Mouse (Mus musculus): ENCODE measurements around the gene Arhgap10. TPM values are rescaled to one million over a fixed set of nuclear protein-coding genes. Genes with fewer than 3 reads are reported as not detected.
A peak's percentile ranks its signal among the peaks of the same experiment; 100 is the strongest.

Gene Arhgap10
- total RNA-seq (2021): 10 to 100 TPM; 49.3 to 51.0 TPM
- long read RNA-seq, experiment 1, transcript Arhgap10-202 (22 exons, 2,295 nt): major isoform, 9 of 41 reads
- long read RNA-seq, experiment 1, transcript Arhgap10-201 (23 exons, 3,084 nt): minor isoform, 5 of 41 reads
- long read RNA-seq, experiment 1, partial matches to known transcripts: 2 of 41 reads
- long read RNA-seq, experiment 1, other reads (novel, unspliced or antisense): 23 of 41 reads
- long read RNA-seq, experiment 2, partial matches to known transcripts: 4 of 14 reads
- long read RNA-seq, experiment 2, other reads (novel, unspliced or antisense): 5 of 14 reads

GRCm38 (mm10) chr8:77517301-77518200 is at the start of gene Arhgap10:
Arhgap10 (minus strand) TSS chr8:77517953.
- DNase-seq: peak; percentile 92 to 94

- DNase-seq: no peak
Measured at GRCm38 (mm10) chr8:77561441-77561840, 43.7 kb upstream of the Arhgap10 start.

- no peak for DNase-seq
Measured at GRCm38 (mm10) chr8:77552491-77552890, 34.7 kb upstream of the Arhgap10 start.

- peak; percentile 50 to 52 for DNase-seq
Measured at GRCm38 (mm10) chr8:77549881-77550580, 32.3 kb upstream of the Arhgap10 start.

- peak; percentile 95 to 96 for DNase-seq
Measured at GRCm38 (mm10) chr8:77549121-77549706, 31.5 kb upstream of the Arhgap10 start, which contains the start of gene Prmt9. Prmt9 (plus strand) TSS chr8:77549397.

- no peak for DNase-seq
Measured at GRCm38 (mm10) chr8:77545616-77546015, 27.9 kb upstream of the Arhgap10 start.

- DNase-seq: no peak
Measured at GRCm38 (mm10) chr8:77544428-77544827, 26.7 kb upstream of the Arhgap10 start.

- no peak for DNase-seq
Measured at GRCm38 (mm10) chr8:77543152-77543777, 25.5 kb upstream of the Arhgap10 start.

GRCm38 (mm10) chr8:77538256-77538655 is 20.5 kb upstream of the Arhgap10 start:
- no peak for DNase-seq

- no peak for DNase-seq
Measured at GRCm38 (mm10) chr8:77536821-77537220, 19.1 kb upstream of the Arhgap10 start.

- DNase-seq: peak; percentile 35 to 62
Measured at GRCm38 (mm10) chr8:77535026-77535595, 17.4 kb upstream of the Arhgap10 start.

GRCm38 (mm10) chr8:77534358-77534992 is 16.7 kb upstream of the Arhgap10 start:
- no peak for DNase-seq

GRCm38 (mm10) chr8:77526130-77526529 is 8.4 kb upstream of the Arhgap10 start:
- no peak for DNase-seq

GRCm38 (mm10) chr8:77524906-77525305 is 7.2 kb upstream of the Arhgap10 start:
- DNase-seq: peak in 1 of 2 experiments; percentile 9

- DNase-seq: peak; percentile 45 to 52
Measured at GRCm38 (mm10) chr8:77524018-77524615, 6.4 kb upstream of the Arhgap10 start.

- no peak for DNase-seq
Measured at GRCm38 (mm10) chr8:77522984-77523383, 5.2 kb upstream of the Arhgap10 start.

- no peak for DNase-seq
Measured at GRCm38 (mm10) chr8:77521028-77521785, 3.5 kb upstream of the Arhgap10 start.

- DNase-seq: no peak
Measured at GRCm38 (mm10) chr8:77520601-77521000, 2.8 kb upstream of the Arhgap10 start.

Data from heart, adult 18-20 months (tissue).